ENCODE assay signal across 7 mouse cellular contexts in the genomic region with DNA sequence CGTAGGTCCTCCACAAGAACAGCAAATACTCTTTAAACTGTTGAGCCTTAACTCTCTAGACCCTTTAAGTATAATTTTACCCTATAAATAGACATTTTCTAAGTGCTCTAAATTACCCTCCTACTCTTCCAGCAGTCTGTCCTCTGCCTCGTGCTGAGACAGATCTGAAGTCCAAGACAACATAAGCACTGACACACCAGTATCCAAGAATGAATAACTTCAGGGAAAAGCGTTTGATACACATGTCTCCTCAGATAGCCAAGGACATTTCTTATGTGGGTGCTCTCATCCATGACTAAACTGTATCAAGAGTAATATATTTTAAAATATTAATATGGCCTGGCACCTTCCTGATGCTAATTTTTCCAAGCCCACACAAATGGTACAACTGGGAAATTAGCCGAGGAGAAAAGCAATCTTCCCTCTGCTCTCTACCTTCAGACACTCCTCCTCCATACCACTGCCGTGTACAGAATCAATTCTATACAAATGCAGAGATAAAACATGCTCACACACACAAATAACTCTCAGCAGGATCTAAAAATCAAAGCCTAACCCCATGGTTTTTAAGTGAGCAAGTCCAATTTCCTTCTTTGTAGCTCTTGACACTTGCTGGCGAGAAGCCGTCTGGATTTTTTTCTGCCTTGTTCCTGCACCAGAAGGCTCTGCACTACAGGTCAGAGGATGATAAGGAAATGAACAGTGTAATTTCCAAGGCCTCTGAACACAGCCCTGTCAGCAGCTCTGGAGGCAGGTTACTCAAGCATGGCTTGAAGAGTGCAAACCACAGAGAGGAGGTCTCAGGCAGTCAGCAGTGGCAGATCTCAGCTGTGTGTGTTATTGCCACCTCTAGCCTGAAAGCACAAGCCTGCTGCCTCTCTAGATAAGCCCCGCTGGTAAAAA. TPM values are rescaled to one million over a fixed set of nuclear protein-coding genes. Genes with fewer than 3 reads are reported as not detected.
DNase-seq lines count a peak whose midpoint lies in the region; ATAC-seq and TF ChIP-seq lines count a peak whose summit lies in the region.

No protein-coding gene starts in this region.

- intact Hi-C loops in gastrocnemius, postnatal 36 days (cut with DNase I) = no loop called here

- in situ Hi-C loops in Patski (cut with MboI; ENCODE audit: low pct_unique_long_range_greater_than_20kb) = no loop called here

- H3K9me3 ChIP-seq in stomach, embryonic 14.5 days (ENCODE audit: control insufficient read depth, low read depth, low read length) = no peaks in the 10 kb centered on the region

- CTCF ChIA-PET in Patski (lab: Charles Lee) = interaction anchor here (1.6 kb wide), 2 partner anchors 10 to 11 kb away, joined by 5 to 7 read pairs; no protein-coding TSS in a partner anchor

- no peaks in the 10 kb centered on the region for H3K27me3 ChIP-seq in Patski
- no peaks in the 10 kb centered on the region for H3K27me3 ChIP-seq in stomach, embryonic 14.5 days (ENCODE audit: control insufficient read depth, insufficient read depth, low read length)

- no peak overlapping the region for H3K27ac ChIP-seq in stomach, embryonic 14.5 days (ENCODE audit: low read length)

- peak; percentile 34 for DNase-seq in Patski (ENCODE audit: low read depth, low spot score)
- peak; percentile 86 for DNase-seq in brain, embryonic 14.5 days (ENCODE audit: low read depth)
- peak; percentile 58 to 62 for DNase-seq in heart, adult 18-20 months
- DNase-seq in kidney, adult 11 months = peak; percentile 71
- DNase-seq in lung, postnatal 10 days = peak; percentile 38
- DNase-seq in gastrocnemius, postnatal 36 days = no peak

- TF ChIP-seq POLR2A in brain, embryonic 14.5 days (IDR thresholded peaks at IDR 0.05; ENCODE audit: borderline replicate concordance, extremely low read depth, insufficient read depth, insufficient read length, poor library complexity, severe bottlenecking) = no peak

- peaks cover 29% of the 10 kb centered on the region; the same call in 1 of the 2 replicates for H3K4me1 ChIP-seq in stomach, embryonic 14.5 days (ENCODE audit: control insufficient read depth, insufficient read depth, low read length)

- 48% methylated on average over 8 of the region's 8 CpGs for WGBS in stomach, embryonic 14.5 days

- H3K9ac ChIP-seq in stomach, embryonic 14.5 days (replicated peaks; ENCODE audit: low read depth, low read length) = no peak overlapping the region

- H3K36me3 ChIP-seq in stomach, embryonic 14.5 days (ENCODE audit: control insufficient read depth, insufficient read depth, low read length) = no peaks in the 10 kb centered on the region

- POLR2A ChIA-PET in Patski (lab: Charles Lee) = no interaction called here

- H3K4me3 ChIP-seq in stomach, embryonic 14.5 days (ENCODE audit: low read depth, low read length) = no peak overlapping the region

- ATAC-seq in Patski = peak; percentile 54
- 0 out of 2 replicates have a peak, but pooled peaks have one; percentile 69 for ATAC-seq in stomach, embryonic 14.5 days (ENCODE audit: insufficient number of reproducible peaks, insufficient read depth, low FRiP score, low read depth)

- no peak overlapping the region for H3K4me2 ChIP-seq in stomach, embryonic 14.5 days (replicated peaks; ENCODE audit: low read depth, low read length)

- TF ChIP-seq CTCF in Patski (IDR thresholded peaks at IDR 0.05) = no peak
- no peak for TF ChIP-seq CTCF in brain, embryonic 14.5 days (IDR thresholded peaks at IDR 0.05; ENCODE audit: borderline replicate concordance, extremely low read depth, insufficient read depth, insufficient read length)

RNA-seq across cellular contexts. Expression of gene Zfp609, which starts 40.2 kb away (rescaled TPM):
- polyA plus RNA-seq in Patski (2021) = 25.7 TPM
- polyA plus RNA-seq in brain, embryonic 14.5 days (2012; rRNA removed) = 17.9 and 35.4 TPM in 2 replicates
- total RNA-seq in heart, adult 18-20 months (2021) = 10 to 100 TPM; 19.2 to 22.4 TPM
- 8.7 and 9.1 TPM in 2 replicates for polyA plus RNA-seq in stomach, embryonic 14.5 days (2014; fragmentation: Nextera tagmentation; extraction: Ambion mirVana)
- 10 to 100 TPM; 16.3 to 17.8 TPM for total RNA-seq in gastrocnemius, postnatal 36 days (2021)

Comparison
In these comparisons a context has a peak if more than half of its experiments do, and no peak if none do; other contexts are left out.
1. DNase-seq: peak in Patski (single experiment), brain, embryonic 14.5 days (single experiment), heart, adult 18-20 months (2 of 2), kidney, adult 11 months (single experiment) and lung, postnatal 10 days (single experiment); none in gastrocnemius, postnatal 36 days (0 of 2).